Mouse (Mus musculus): Measurements from ENCODE around the gene Nos1. TPM values are rescaled to one million over a fixed set of nuclear protein-coding genes. Genes with fewer than 3 reads are reported as not detected.

The Nos1 gene
- total and polyA plus RNA-seq, 2 experiments from 2014 or later = 0.05 to 0.53 TPM

DNA sequence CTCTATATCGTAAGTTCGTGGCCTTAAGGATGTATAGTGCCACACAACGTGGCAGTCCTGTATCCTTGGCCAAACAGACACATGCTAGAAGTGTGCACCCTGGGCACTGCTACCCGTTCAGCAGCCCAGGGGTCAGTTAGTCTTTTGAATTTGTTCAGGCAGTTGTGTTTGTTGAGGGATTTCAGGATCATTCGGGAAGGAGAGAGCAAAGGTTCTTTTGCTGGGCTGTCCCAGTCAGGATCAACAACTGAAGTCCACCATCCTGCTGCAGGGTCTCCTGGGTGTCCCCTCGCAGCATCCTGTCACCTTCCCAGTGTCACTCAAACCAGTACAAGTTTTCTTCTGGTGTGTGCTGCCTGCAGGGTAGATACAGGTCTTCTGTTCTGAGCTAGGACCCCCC is 215.7 kb downstream of the Nos1 start:
- Histone ChIP-seq H3K4me2 (ENCODE audit: low read depth, low read length) (no peak overlapping the region), H3K9me3 (replicated peaks; ENCODE audit: control insufficient read depth, low read length) (no peaks in the 10 kb centered on the region), H3K9ac (replicated peaks; ENCODE audit: low read depth, low read length) (no peak overlapping the region), H3K36me3 (replicated peaks; ENCODE audit: control insufficient read depth, insufficient read depth, low read length) (peaks cover 93% of the 10 kb centered on the region), H3K4me3 (ENCODE audit: low read depth, low read length) (no peak overlapping the region), H3K4me1 (ENCODE audit: control insufficient read depth, insufficient read depth) (0 out of 2 replicates have a peak, but pooled peaks cover 5% of the 10 kb centered on the region), H3K27me3 (ENCODE audit: control insufficient read depth, insufficient read depth, low read length) (no peaks in the 10 kb centered on the region), H3K27ac (ENCODE audit: low read depth) (no peak overlapping the region)
- no peak for ATAC-seq (ENCODE audit: insufficient read depth, low read depth)
- no peak for TF ChIP-seq CTCF (IDR thresholded peaks at IDR 0.05; ENCODE audit: low read depth)
- no peak for TF ChIP-seq EP300 (IDR thresholded peaks at IDR 0.05; ENCODE audit: low read depth)
- 95% methylated on average over 6 of the region's 6 CpGs for WGBS
- no peak for DNase-seq (ENCODE audit: low spot score)

DNA sequence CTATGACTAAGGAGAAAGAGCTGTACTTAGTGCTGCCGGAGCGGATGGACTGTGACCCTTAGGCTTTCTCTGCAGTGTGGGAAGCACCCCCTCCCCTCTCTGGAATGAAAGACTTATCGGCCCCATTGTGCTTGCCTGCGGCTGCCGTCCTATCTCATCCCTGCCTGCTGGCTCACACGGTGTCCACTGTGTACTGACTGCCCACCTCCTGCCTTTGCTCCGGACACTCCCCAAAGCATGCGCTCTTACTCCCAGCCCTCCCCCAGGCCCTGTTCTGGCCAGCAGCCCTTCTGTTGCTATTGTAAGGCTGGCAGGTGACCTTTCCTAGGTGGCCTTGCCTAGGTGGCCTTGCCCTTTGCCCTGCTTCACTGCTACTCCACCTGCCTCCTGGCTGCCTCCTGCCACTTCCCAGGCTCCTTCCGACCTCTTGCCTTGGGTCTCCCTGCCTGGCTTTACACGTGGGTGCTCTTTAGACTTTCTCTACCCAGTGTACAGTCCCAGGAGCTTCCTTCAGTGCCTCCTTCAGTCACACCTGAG is 216.7 kb downstream of the Nos1 start:
- ATAC-seq (ENCODE audit: insufficient read depth, low read depth) = peak; percentile 53; the same call in 1 of the 2 replicates
- H3K4me2 ChIP-seq (ENCODE audit: low read depth, low read length) = no peak overlapping the region
- DNase-seq (ENCODE audit: low spot score) = no peak
- TF ChIP-seq CTCF (IDR thresholded peaks at IDR 0.05; ENCODE audit: low read depth) (no peak), EP300 (IDR thresholded peaks at IDR 0.05; ENCODE audit: low read depth) (no peak)
- no peak overlapping the region for H3K4me3 ChIP-seq (ENCODE audit: low read depth, low read length)
- no peaks in the 10 kb centered on the region for H3K27me3 ChIP-seq (ENCODE audit: control insufficient read depth, insufficient read depth, low read length)
- no peak overlapping the region for H3K27ac ChIP-seq (ENCODE audit: low read depth)
- H3K36me3 ChIP-seq (replicated peaks; ENCODE audit: control insufficient read depth, insufficient read depth, low read length) = peaks cover 93% of the 10 kb centered on the region
- H3K9ac ChIP-seq (replicated peaks; ENCODE audit: low read depth, low read length) = 0 out of 2 replicates have a peak overlapping the region, but pooled peaks have one; percentile 6
- WGBS = 24% methylated on average over 10 of the region's 10 CpGs
- H3K9me3 ChIP-seq (replicated peaks; ENCODE audit: control insufficient read depth, low read length) = no peaks in the 10 kb centered on the region
- H3K4me1 ChIP-seq (ENCODE audit: control insufficient read depth, insufficient read depth) = 0 out of 2 replicates have a peak, but pooled peaks cover 5% of the 10 kb centered on the region

DNA sequence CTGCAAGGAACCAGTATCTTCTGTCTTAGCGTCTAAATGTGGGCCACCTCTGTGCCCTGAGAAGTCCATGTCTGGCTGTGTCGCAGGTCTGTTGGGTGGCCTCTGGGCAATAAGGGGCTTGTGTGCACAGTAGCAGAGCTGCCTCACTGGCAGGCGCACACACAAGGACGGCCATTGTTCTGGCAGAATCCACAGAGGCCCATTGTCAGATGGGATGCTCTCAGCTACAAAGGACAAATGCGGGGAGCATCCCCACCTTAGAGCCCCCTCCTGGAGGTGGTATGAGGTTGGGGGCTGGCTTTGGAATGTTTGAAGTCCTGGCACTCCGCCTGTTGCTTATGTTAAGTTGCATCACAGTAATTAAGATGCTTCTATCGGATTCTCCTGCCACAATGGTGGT is 218.2 kb downstream of the Nos1 start:
- TF ChIP-seq EP300 (IDR thresholded peaks at IDR 0.05; ENCODE audit: low read depth) = no peak
- no peak for TF ChIP-seq CTCF (IDR thresholded peaks at IDR 0.05; ENCODE audit: low read depth)
- Histone ChIP-seq H3K4me3 (ENCODE audit: low read depth, low read length) (no peak overlapping the region), H3K4me1 (ENCODE audit: control insufficient read depth, insufficient read depth) (0 out of 2 replicates have a peak, but pooled peaks cover 5% of the 10 kb centered on the region), H3K9me3 (replicated peaks; ENCODE audit: control insufficient read depth, low read length) (no peaks in the 10 kb centered on the region), H3K36me3 (replicated peaks; ENCODE audit: control insufficient read depth, insufficient read depth, low read length) (peaks cover 96% of the 10 kb centered on the region), H3K27me3 (ENCODE audit: control insufficient read depth, insufficient read depth, low read length) (no peaks in the 10 kb centered on the region), H3K9ac (replicated peaks; ENCODE audit: low read depth, low read length) (no peak overlapping the region), H3K27ac (ENCODE audit: low read depth) (no peak overlapping the region), H3K4me2 (ENCODE audit: low read depth, low read length) (no peak overlapping the region)
- DNase-seq (ENCODE audit: low spot score) (no peak), ATAC-seq (ENCODE audit: insufficient read depth, low read depth) (no peak)
- 87% methylated on average over 7 of the region's 7 CpGs for WGBS

- no peak for ATAC-seq (ENCODE audit: insufficient read depth, low read depth)
- WGBS = 79% methylated on average over 11 of the region's 11 CpGs
- TF ChIP-seq EP300 (IDR thresholded peaks at IDR 0.05; ENCODE audit: low read depth) = no peak
- no peak for TF ChIP-seq CTCF (IDR thresholded peaks at IDR 0.05; ENCODE audit: low read depth)
- Histone ChIP-seq H3K4me2 (ENCODE audit: low read depth, low read length) (no peak overlapping the region), H3K36me3 (replicated peaks; ENCODE audit: control insufficient read depth, insufficient read depth, low read length) (peaks cover 94% of the 10 kb centered on the region), H3K27me3 (ENCODE audit: control insufficient read depth, insufficient read depth, low read length) (no peaks in the 10 kb centered on the region), H3K27ac (ENCODE audit: low read depth) (no peak overlapping the region), H3K4me3 (ENCODE audit: low read depth, low read length) (no peak overlapping the region), H3K9ac (replicated peaks; ENCODE audit: low read depth, low read length) (no peak overlapping the region), H3K9me3 (replicated peaks; ENCODE audit: control insufficient read depth, low read length) (no peaks in the 10 kb centered on the region), H3K4me1 (ENCODE audit: control insufficient read depth, insufficient read depth) (0 out of 2 replicates have a peak, but pooled peaks cover 5% of the 10 kb centered on the region)
- DNase-seq (ENCODE audit: low spot score) = no peak
Measured at GRCm38 (mm10) chr5:117999584-117999983, 218.8 kb downstream of the Nos1 start.

- no peak overlapping the region for H3K27ac ChIP-seq (ENCODE audit: low read depth)
- 40% methylated on average over 9 of the region's 9 CpGs for WGBS
- ATAC-seq (ENCODE audit: insufficient read depth, low read depth) = peak; percentile 38; the same call in 1 of the 2 replicates
- 0 out of 2 replicates have a peak, but pooled peaks cover 3% of the 10 kb centered on the region for H3K4me1 ChIP-seq (ENCODE audit: control insufficient read depth, insufficient read depth)
- TF ChIP-seq CTCF (IDR thresholded peaks at IDR 0.05; ENCODE audit: low read depth) = peak; percentile 95
- no peak for TF ChIP-seq EP300 (IDR thresholded peaks at IDR 0.05; ENCODE audit: low read depth)
- H3K27me3 ChIP-seq (ENCODE audit: control insufficient read depth, insufficient read depth, low read length) = no peaks in the 10 kb centered on the region
- H3K4me2 ChIP-seq (ENCODE audit: low read depth, low read length) = no peak overlapping the region
- no peaks in the 10 kb centered on the region for H3K9me3 ChIP-seq (replicated peaks; ENCODE audit: control insufficient read depth, low read length)
- H3K4me3 ChIP-seq (ENCODE audit: low read depth, low read length) = no peak overlapping the region
- DNase-seq (ENCODE audit: low spot score) = peak; percentile 32
- no peak overlapping the region for H3K9ac ChIP-seq (replicated peaks; ENCODE audit: low read depth, low read length)
- H3K36me3 ChIP-seq (replicated peaks; ENCODE audit: control insufficient read depth, insufficient read depth, low read length) = peaks cover 79% of the 10 kb centered on the region
Measured at GRCm38 (mm10) chr5:118002059-118002458, 221.2 kb downstream of the Nos1 start.

DNA sequence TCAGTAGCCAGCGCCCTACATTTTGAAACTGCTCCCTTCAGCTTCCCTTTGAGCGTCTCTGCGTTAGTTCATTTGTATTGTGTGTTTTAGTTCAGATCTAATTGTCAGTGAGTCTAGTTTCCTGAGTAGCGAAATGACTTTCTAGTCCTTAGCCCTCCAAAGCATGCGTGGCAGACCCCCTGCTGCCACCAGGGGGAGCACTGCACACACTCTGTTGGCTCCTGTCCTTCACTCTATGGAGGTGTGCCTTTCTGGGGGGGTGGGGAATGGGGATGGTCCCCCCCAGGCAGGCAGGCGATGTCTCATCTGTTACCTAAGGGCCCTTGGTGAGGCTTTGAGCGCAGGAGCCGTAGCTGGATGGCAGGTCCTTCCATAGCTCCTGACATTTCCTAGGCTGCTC is 223.8 kb downstream of the Nos1 start:
- TF ChIP-seq CTCF (IDR thresholded peaks at IDR 0.05; ENCODE audit: low read depth) (peak; percentile 87), EP300 (IDR thresholded peaks at IDR 0.05; ENCODE audit: low read depth) (no peak)
- Histone ChIP-seq H3K27ac (ENCODE audit: low read depth) (no peak overlapping the region), H3K36me3 (replicated peaks; ENCODE audit: control insufficient read depth, insufficient read depth, low read length) (peaks cover 79% of the 10 kb centered on the region), H3K4me3 (ENCODE audit: low read depth, low read length) (no peak overlapping the region), H3K4me2 (ENCODE audit: low read depth, low read length) (no peak overlapping the region), H3K9ac (replicated peaks; ENCODE audit: low read depth, low read length) (no peak overlapping the region), H3K27me3 (ENCODE audit: control insufficient read depth, insufficient read depth, low read length) (no peaks in the 10 kb centered on the region), H3K4me1 (ENCODE audit: control insufficient read depth, insufficient read depth) (no peaks in the 10 kb centered on the region), H3K9me3 (replicated peaks; ENCODE audit: control insufficient read depth, low read length) (no peaks in the 10 kb centered on the region)
- no peak for ATAC-seq (ENCODE audit: insufficient read depth, low read depth)
- DNase-seq (ENCODE audit: low spot score) = peak; percentile 38
- 73% methylated on average over 8 of the region's 8 CpGs for WGBS

All from heart, postnatal 0 days (tissue).